Mouse (Mus musculus) megakaryocyte-erythroid progenitor cell, adult 5-6 weeks (primary cell): Measurements from ENCODE around the gene Mrvi1. TPM values are rescaled to one million over a fixed set of nuclear protein-coding genes. Genes with fewer than 3 reads are reported as not detected.
A peak's percentile ranks its signal among the peaks of the same experiment; 100 is the strongest.

ENCODE experiments used
- ATAC-seq: replicated peaks from 2 replicates; pipeline ENCODE4 v1.8.0; 2016; ENCODE audit warnings: mild to moderate bottlenecking, inconsistent platforms; ENCODE audit not compliant: severe bottlenecking, poor library complexity, low FRiP score, low TSS enrichment
- total RNA-seq, 2 experiments: library from RNA; stranded (forward) in 1 of 2; stranded (reverse) in 1 of 2; fragments of 200-1000, 215-1000 nt in 1 of 2; fragments of >200 nt in 1 of 2; fragmentation: Nextera tagmentation in 1 of 2; gene quantifications; 2 replicates each; pipeline ENCODE4 v1.2.3; 2014 to 2017

Gene Mrvi1
- 0.98 and 1.0 TPM in 2 replicates for total RNA-seq (2014; fragmentation: Nextera tagmentation)
- 0.69 TPM in 1 of 2 replicates, not detected in the other for total RNA-seq (2017)

DNA sequence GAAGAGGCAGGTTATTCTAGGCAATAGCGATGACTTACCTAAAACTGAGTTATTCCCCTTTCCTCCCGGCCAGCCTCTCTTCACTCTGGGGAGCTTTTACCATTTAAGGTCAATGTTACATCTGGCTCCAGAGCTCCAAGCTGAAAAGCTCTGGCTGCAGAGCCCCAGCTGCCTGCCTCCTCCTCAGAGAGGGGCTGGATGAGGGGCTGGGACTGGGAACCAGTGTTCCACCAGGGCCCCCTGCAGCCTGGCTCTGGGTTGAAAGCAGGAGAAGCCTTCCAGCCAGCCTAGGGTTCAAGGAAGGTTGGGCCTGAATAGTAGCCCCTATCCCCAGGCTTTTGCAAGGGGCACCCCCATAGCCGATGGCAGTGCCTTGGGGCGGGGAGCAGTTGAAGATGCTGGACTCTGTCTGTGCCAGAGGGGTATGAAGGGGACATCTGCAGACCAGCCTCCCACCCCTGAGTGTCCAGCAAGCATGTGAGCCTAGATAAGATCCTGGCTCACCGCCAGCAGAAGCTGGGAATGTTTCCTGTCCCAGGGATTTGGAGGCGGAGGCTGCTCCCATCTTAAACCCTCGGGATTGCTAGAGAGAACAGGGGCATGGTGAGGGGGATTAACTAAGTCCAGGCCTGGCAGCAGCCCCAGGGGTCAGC is at the start of gene Mrvi1:
TSS of gene Mrvi1 (minus strand) at position 409 of the 653 bp plus-strand sequence.
- no peak for ATAC-seq

DNA sequence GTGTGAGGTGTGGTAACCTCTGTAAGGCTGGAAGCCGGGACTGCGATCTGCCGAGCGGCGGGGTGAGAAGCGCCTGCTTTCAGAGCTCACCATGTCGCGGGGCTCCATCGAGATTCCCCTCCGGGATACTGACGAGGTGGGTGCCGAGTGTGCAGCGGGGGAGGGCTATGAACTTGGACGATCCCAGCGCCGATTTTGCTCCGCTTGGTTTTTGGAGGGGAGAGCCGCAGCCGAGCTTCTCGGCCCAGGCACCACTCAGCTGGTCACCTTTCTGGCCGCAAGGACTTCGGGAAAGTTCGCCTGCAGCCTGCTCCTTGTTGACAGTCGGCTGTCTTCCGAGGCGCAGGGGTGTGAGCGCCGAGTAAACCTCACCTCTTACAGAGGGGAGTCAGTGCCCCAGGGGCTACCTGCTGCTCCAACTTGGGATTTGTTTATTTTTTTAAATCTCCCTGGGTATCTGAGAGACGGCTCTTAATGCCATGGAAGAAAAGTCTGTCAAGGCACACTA is 46.8 kb upstream of the Mrvi1 start:
- peak; percentile 71 for ATAC-seq

GRCm38 (mm10) chr7:111028281-111029045 is 46.2 kb upstream of the Mrvi1 start, which contains the start of gene Ctr9:
Gene Ctr9, plus strand, starts transcription at chr7:111028951.
- peak; percentile 93 for ATAC-seq

DNA sequence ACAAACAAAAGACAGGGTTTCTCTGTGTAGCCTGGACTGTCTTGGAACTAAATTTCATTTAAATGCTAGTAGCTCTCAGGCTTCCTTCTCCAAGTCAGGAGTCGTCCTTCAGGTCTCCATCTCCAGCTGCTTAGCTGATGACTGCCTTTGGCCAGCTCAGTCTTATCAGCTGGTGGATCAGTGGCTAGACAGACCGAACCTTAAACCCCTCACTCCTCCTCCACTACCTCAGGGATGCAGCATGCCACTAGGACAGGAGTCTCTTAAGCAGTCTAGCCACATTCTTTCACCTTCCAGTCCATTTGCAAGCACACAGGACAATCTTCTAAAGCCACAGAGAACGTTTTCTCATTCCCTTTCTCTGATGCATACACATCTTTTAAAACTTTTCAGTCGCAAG is 42.7 kb upstream of the Mrvi1 start:
- no peak for ATAC-seq

GRCm38 (mm10) chr7:111024068-111024594 is 41.9 kb upstream of the Mrvi1 start:
- no peak for ATAC-seq

- no peak for ATAC-seq
Observed at GRCm38 (mm10) chr7:111020814-111021213, 38.6 kb upstream of the Mrvi1 start.

GRCm38 (mm10) chr7:111016921-111017320 is 34.7 kb upstream of the Mrvi1 start:
- no peak for ATAC-seq

DNA sequence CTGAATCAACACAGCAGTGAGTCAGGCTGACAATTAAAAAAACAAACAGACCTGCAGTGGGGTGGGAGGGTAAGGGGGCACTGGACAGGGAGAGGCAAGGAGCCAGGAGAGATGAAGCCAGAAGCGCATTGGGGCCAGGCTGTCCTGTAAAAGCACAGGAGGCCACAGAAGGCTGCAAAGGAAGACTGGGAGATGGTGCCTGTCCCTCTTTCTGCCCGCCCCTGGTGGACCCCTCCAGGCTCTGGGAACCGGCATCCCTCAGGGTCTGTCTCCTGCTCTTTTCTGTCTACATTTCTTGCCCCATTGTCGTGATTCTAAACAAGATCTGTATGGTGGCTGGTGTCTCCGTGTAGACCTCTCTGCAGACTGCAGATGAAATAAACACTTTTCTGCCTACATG is 33.5 kb upstream of the Mrvi1 start:
- ATAC-seq, result no peak

DNA sequence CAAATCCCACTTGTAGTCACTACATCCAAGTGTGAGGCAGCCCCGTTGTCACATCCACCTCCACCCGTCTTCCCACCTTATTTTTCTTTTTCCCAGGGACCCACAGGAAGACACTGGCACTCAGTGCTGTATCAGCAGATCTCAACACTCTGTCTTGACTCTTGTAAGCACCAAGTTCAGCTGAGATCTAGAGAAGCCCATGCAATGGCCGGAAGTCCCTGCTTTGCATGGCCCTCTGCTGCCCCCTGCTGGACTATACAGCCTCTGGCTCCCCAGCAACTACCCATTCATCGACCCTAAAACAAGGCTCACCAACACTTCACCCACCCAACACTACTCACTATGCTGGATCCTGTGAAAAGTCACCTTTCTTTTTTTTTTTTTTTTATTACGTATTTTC is 32.6 kb upstream of the Mrvi1 start:
- ATAC-seq, result peak; percentile 91

DNA sequence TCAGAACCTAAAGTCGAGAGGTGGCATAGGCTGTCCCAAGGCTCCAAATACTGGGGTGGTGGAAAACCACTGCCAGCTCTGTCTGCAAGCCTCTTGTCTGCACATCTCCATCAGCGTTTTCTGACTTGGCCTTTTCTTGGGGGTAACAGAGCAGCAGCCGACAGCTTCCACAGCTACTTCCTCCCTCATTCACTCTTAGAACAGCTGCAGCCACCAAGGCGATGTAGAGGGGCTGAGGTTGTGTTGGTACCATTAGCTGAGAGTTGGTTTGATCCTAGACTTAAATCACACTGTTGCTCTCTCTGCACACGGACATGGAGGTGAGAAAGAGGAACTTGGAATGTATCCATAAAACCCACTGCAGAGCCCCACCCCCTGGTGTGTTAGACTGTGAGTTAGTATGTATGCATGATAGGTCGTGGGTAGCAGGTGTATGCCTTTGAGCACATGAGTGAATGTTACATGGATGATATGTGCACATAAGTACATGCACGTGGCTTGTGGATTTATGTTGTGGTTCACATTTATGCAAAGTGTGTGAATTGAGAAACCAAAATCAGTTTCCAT is 31.9 kb upstream of the Mrvi1 start:
- ATAC-seq, result 0 out of 2 replicates have a peak, but pooled peaks have one; percentile 26

DNA sequence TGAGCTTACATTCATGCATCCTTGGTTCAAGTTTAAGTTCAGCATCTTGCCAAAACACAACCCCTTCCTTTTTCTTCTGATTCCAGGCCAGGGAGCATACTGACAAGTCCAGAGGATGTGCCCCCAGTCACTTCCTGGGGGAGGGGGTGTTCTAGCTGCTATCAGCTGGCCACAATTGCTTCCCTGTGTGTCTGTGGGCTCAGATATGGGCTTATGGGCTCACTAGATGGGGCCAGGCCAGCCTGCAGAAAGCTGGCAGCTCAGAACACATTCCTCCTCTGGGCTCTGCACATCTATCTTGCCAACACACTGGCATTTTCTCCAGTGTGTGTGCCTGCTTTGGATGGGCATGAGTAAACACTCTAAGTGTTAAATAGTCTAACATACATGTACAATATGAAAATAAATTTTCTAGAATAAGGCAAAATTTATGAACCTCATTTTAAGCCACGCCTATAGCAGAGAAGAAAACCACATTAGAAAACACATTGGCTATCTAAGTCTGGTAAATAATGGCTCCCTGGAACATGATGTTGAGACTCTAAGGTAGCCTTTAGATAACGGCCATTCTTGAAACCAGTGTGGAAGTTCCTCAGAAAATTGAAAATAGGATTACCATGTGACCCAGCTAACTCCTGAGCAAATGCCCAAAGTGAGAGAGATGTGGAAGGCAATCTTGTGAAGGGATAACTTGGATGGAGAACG is 22.0 kb upstream of the Mrvi1 start:
- ATAC-seq, result peak; percentile 91

DNA sequence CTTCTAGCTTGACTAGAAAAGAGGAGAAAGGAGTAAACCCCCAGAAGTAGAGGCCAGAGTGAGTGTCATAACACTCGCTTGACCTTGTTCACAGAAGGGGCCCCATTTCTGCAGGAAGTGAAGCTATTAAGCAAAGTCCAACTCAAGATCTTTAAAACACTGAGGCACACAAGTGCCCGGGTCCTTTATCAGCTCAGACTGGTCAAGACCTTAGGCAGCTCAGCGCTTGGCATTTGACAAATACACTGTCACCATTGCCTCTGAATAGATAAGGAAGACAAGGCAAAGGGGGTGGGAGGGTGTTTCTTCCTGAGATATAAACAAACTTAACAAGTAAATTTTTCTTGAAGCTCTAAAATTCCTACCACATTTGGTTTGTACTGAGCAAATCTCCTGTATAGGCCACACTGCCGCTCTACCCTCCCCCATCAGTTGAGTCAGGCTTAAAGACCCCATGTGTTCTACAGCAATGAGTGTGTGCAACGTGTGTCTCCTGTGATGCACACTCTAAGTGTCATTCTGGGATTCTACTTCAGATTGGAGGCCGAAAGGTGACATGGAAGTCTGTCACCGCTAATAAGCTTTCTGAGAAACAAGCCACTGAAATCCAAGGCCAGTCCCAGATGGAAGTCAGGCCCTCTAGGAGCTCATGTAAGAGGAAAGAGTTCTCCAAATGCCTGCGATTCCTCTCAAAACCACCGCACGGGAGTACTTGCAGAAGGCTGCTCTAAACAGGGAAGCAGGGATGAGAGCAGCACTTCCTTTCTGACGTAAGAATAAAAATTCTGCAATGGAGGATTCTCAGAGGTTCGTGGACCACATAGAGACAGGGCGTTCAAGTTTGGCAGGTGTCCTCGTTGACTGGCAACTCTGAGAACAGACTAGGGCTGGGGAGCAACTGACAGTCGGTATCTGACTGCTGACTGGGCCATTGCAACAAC is 16.9 kb upstream of the Mrvi1 start:
- peak; percentile 56 for ATAC-seq

DNA sequence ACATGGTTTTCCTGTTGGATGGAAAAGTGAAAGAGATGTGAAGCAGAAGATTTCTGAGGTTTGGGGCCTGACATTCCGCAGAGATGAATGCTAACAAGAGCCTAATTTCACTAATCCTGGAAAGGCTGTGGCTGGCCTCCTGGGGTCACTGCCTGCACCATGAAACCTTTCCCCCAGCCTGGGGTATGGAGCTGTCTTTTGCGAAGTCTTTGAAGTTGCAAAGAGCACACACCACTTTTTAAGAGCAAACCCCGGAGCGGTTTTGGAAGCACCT is 8.9 kb upstream of the Mrvi1 start:
- ATAC-seq, result no peak

DNA sequence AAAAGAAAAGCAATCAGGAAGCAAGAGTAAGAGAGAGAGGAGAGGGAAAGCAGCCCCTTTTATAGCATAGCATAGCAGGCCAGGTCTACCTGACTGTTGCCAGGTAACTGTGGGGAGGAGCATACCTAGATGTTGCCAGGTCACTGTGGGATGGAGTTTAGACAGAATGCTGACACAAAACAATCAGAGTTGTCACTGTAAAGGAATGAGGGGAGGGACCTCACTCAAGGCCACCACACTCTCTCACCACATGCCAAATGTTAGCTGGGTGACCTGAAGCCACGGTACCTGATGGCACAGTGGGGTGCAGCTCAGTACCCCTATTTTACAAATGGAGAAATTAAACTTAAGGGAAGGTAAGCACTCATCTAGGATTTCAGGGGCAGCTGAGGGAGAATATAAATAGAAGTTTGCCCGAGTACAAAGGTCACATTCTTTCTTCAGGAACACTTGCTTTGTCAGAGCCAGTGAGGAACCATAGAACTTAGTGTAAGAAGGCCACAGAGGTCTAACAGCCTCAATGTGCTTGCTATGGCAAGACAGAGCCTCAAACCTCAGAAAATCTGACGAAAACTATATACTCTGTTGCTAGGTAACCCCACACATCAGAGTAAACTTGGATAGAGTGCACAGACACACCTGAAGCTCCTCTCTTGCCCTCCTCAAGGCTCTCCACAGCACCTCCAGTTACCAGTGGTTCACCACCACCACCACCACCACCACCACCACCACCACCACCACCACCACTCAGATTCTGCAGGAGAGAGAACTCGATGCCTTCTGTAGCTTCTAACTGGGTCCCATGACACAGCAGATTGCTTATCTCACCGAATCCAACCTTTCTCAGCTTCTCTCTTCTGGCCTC is 8.3 kb upstream of the Mrvi1 start:
- ATAC-seq, result peak; percentile 45; the same call in 1 of the 2 replicates

DNA sequence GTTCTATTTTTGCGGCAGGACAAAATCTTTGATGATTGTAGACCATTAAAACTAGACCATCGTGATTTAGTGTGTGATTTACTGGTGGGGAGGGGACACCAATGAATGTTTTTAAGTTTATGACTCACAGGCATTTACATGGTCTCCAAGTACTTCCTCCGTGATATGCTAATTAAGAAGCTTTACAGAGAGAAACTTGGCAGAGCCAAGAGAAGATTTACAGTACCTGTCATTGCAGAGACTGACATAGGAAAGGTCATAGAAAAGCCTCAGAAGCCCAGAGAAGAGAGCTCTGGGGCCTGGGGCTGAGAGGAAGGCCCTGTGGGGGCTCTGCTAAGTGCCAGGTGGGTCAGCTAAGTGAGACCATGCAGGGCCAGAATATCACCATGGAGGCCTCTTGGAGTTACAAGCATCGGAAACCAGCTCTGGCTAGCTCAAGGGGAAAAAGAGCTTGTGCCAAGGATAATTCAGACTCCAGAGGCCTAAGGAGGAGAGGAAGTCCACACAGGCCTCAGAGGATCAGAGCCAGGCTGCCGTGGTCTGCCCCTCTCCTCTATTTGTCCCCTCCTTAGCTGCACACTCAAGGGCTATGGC is 7.1 kb upstream of the Mrvi1 start:
- ATAC-seq, result no peak

DNA sequence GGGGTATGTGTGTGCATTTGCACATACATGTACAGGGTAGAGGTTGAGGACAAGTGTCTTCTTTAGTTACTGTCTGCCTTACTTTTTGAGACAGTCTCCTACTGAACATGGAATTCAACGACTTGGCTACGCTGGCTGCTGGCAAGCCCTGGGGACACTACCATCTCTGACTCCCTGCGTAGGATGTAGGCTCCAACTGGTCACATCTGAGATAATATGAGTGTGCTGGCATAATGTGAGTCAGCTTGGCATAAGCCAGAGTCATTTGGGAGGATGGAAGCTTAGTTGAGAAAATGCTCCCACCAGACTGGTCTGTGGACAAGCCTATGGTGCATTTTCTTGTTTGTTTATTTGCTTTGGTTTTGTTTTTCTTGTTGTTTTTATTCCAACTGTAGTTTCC is 5.8 kb upstream of the Mrvi1 start:
- ATAC-seq, result no peak

DNA sequence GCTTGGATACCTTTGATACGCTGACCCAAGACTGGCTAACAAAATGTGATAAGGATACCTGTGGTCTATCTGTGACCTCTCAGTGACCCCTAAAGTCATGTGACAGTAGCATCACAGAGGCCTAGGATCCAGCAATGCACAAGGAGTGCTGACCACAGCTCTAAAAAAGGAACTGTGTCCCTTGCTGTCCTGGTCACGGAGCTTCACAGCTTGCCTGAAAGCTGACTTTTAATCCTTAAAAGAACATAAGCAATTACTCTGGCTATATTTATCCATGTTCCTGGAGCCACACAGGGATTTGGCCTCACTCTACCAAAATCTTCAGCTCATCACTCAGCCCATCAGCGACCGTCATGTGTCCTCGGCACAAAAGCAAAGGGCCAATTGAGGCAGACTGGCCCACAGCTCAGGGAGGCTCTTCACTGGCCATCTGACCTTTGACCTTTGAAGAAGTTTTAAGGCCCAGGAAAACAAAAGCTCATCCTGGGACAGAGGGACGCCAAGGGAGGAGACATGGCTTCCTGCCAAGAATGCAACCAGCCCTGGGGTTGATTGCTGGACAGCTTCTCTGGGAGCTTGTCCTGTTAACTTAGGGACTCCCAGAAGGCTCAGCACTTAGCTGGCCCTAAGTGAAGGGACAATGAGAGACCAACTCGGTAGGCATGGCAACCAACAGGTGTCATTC is 3.5 kb upstream of the Mrvi1 start:
- no peak for ATAC-seq
